Mouse (Mus musculus) C2C12 (cell line): ENCODE measurements around the gene Pip4k2c. TPM values are rescaled to one million over a fixed set of nuclear protein-coding genes. Genes with fewer than 3 reads are reported as not detected.
"Not testable (repeated sequence)": the region's sequence is repeated elsewhere in the genome, so short reads cannot be mapped to it uniquely, and the experiment has no call there.

Source experiments
- H3K27me3 ChIP-seq: one replicate; pipeline ENCODE4 v1.6.1; 2011; ENCODE audit not compliant: control insufficient read depth, insufficient read depth, insufficient read length
- H3K36me3 ChIP-seq: one replicate; pipeline ENCODE4 v1.6.1; 2011; ENCODE audit not compliant: control insufficient read depth, insufficient read depth
- H3K4me3 ChIP-seq: one replicate; pipeline ENCODE4 v1.5.1; 2011; ENCODE audit warnings: mild to moderate bottlenecking, control low read depth; ENCODE audit not compliant: poor library complexity, insufficient read depth, severe bottlenecking
- H3K79me2 ChIP-seq: one replicate; pipeline ENCODE4 v1.6.1; 2011; ENCODE audit not compliant: control insufficient read depth, insufficient read depth
- H3K79me3 ChIP-seq: one replicate; pipeline ENCODE4 v1.6.1; 2011; ENCODE audit warnings: low read depth, control low read depth
- H3ac ChIP-seq: one replicate; pipeline ENCODE3; 2011; ENCODE audit warnings: low read depth; ENCODE audit not compliant: control insufficient read depth, insufficient read length
- CEBPB ChIP-seq: IDR thresholded peaks from one replicate; pipeline ENCODE4 v1.6.1; 2011; ENCODE audit warnings: low read depth, mild to moderate bottlenecking, control low read depth, moderate library complexity
- CTCF ChIP-seq: IDR thresholded peaks from one replicate; pipeline ENCODE4 v1.5.1; 2011; ENCODE audit not compliant: control insufficient read depth, insufficient read depth, insufficient read length
- FOSL1 ChIP-seq: IDR thresholded peaks from one replicate; pipeline ENCODE4 v1.8.0; 2011; ENCODE audit warnings: mild to moderate bottlenecking, low read length; ENCODE audit not compliant: poor library complexity, insufficient read depth, severe bottlenecking
- MAX ChIP-seq: IDR thresholded peaks from one replicate; pipeline ENCODE4 v1.6.1; 2011; ENCODE audit warnings: mild to moderate bottlenecking, control low read depth
- MYOD1 ChIP-seq: IDR thresholded peaks from one replicate; pipeline ENCODE4 v1.6.1; 2011; ENCODE audit warnings: low read depth; ENCODE audit not compliant: control insufficient read depth, insufficient read length
- MYOG ChIP-seq: IDR thresholded peaks from one replicate; pipeline ENCODE4 v1.6.1; 2011; ENCODE audit not compliant: control insufficient read depth, insufficient read length; ENCODE audit errors: extremely low read depth
- USF1 ChIP-seq: IDR thresholded peaks from one replicate; pipeline ENCODE4 v1.6.1; 2011; ENCODE audit warnings: low read depth, mild to moderate bottlenecking, control low read depth, moderate library complexity
- polyA plus RNA-seq: library from polyadenylated mRNA; unstranded; fragments of >200 nt; fragmentation: generic; extraction: Trizol; gene quantifications from one replicate; pipeline ENCODE4 v1.2.1, GENCODE M21; 2012; ENCODE audit warnings: missing spikeins

Gene Pip4k2c
- polyA plus RNA-seq, 1 experiment = 25.8 TPM

- Histone ChIP-seq H3K27me3 (no peaks in the 10 kb centered on the region), H3K79me3 (no peaks in the 10 kb centered on the region), H3ac (no peak overlapping the region), H3K36me3 (no peaks in the 10 kb centered on the region), H3K79me2 (no peaks in the 10 kb centered on the region), H3K4me3 (peak overlapping the region; percentile 29)
- no peak for TF ChIP-seq FOSL1
- TF ChIP-seq USF1 = no peak
- TF ChIP-seq CTCF = no peak
- no peak for TF ChIP-seq CEBPB
- TF ChIP-seq MYOD1 = no peak
- no peak for TF ChIP-seq MAX
- no peak for TF ChIP-seq MYOG
These were observed 45.0 kb downstream of the Pip4k2c start for GRCm38 (mm10) chr10:127166404-127166715.

DNA sequence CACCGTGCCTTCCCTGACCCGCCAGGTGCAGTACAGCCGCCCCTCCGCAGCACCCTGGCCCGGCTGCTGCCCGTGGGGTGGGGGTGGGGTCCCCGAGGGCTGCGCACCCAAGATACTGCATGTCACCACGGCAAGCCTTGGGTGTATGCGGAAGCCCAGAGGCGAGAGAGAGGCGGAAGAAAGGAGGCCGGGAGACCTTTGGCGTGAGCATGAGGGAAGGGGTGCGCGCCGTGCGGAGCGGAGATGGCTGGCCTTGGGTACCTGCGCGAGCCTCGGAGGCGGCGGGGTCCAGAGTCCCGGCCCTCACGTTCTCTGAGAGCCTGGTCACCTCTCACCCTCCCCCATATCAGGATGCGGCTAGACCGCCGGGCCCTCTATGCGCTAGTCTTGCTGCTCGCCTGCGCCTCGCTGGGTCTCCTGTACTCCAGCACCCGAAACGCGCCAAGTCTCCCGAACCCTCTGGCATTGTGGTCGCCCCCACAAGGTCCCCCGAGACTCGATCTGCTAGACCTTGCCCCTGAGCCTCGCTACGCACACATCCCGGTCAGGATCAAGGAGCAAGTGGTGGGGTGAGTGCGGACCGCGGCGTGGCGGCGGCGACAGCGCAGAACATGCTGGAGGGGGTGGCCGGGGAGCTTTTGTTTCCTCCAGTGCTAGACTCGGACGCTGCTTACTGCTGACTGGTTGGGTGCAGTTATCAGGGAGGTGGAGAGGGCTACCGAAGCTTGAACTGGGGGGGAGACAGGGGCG lies 45.6 kb downstream of the Pip4k2c start:
- no peak for TF ChIP-seq USF1
- no peak for TF ChIP-seq CTCF
- no peak for TF ChIP-seq MYOG
- TF ChIP-seq MYOD1 = no peak
- no peak for TF ChIP-seq FOSL1
- no peak for TF ChIP-seq MAX
- no peak for TF ChIP-seq CEBPB
- no peaks in the 10 kb centered on the region for H3K79me3 ChIP-seq
- H3K4me3 ChIP-seq = peak overlapping the region; percentile 29
- H3K27me3 ChIP-seq = no peaks in the 10 kb centered on the region
- peak overlapping the region; percentile 57 for H3ac ChIP-seq
- no peaks in the 10 kb centered on the region for H3K36me3 ChIP-seq
- H3K79me2 ChIP-seq = no peaks in the 10 kb centered on the region

- no peaks in the 10 kb centered on the region for H3K36me3 ChIP-seq
- H3K79me3 ChIP-seq = no peaks in the 10 kb centered on the region
- H3K4me3 ChIP-seq = peak overlapping the region; percentile 29
- no peaks in the 10 kb centered on the region for H3K79me2 ChIP-seq
- peak overlapping the region; percentile 57 for H3ac ChIP-seq
- H3K27me3 ChIP-seq = no peaks in the 10 kb centered on the region
- no peak for TF ChIP-seq CEBPB
- TF ChIP-seq CTCF = no peak
- no peak for TF ChIP-seq MYOD1
- no peak for TF ChIP-seq MYOG
- TF ChIP-seq MAX = no peak
- no peak for TF ChIP-seq FOSL1
- TF ChIP-seq USF1 = no peak
These were observed 46.1 kb downstream of the Pip4k2c start for GRCm38 (mm10) chr10:127165354-127165653.

DNA sequence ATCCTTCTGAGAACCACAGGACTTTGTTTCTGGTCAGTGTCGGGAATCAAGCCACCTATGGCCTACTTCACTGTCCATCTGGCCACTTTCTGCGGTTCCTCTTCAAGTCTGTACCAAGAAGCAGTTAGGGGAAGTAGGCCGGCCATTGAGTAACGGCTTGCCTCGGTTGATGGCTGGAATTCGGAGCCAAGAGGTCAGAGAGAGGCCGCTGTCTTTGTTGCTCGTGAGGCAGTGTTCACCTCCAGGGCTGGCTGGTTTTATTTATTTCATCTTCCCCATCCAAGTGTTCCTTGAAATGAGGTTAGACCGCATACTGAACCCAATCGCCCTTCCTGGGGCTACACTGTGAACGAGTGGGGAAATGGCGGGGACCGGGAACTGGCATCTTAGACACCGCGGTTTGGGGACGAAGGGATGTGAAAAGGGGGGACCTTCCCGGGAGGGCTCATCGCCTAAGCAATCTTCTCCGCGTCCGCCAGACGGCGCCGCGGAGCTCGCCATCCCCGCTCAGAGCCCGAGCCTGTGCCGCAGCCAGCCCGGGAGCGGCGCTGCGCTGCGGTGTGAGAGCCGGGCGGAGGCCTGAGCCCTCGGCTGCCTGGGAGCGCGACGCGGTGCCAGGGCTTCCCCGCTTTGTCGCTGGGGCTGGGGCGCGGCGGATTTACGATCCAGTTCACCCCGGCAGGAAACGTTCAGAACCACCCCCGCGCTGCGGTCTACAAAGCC lies 46.6 kb downstream of the Pip4k2c start, which contains the start of gene B4galnt1:
TSS of gene B4galnt1 (plus strand) at position 595 of the 723 bp plus-strand sequence.
- Histone ChIP-seq H3K36me3 (no peaks in the 10 kb centered on the region), H3K4me3 (peak within 1 kb of the TSS; percentile 29), H3K27me3 (no peaks in the 10 kb centered on the region), H3K79me3 (no peaks in the 10 kb centered on the region), H3ac (peak within 1 kb of the TSS; percentile 57), H3K79me2 (no peaks in the 10 kb centered on the region)
- TF ChIP-seq CTCF = peak; percentile 98
- TF ChIP-seq USF1 = no peak

DNA sequence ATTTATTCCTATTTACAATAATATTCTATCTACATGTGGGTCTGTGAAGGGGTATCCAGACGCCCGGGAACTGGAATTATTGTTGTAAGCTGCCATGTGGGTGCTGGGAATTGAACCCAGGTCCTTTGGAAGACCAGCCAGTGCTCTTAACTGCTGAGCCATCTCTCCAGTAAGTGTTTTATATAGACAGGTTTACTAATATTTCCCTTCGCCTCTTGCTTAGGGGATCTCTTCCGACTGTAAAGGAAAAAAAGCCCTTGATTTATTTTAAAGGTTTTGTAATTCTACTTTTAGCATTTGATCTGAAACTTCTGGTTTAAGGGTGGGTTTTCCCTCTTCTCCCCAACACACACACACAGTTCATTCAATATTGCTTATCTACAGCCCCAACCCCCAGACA lies 47.2 kb downstream of the Pip4k2c start:
- no peak for TF ChIP-seq MAX
- H3K79me3 ChIP-seq = no peaks in the 10 kb centered on the region
- H3ac ChIP-seq = no peak overlapping the region
- no peak overlapping the region for H3K4me3 ChIP-seq
- no peaks in the 10 kb centered on the region for H3K79me2 ChIP-seq
- no peaks in the 10 kb centered on the region for H3K27me3 ChIP-seq
- H3K36me3 ChIP-seq = no peaks in the 10 kb centered on the region

DNA sequence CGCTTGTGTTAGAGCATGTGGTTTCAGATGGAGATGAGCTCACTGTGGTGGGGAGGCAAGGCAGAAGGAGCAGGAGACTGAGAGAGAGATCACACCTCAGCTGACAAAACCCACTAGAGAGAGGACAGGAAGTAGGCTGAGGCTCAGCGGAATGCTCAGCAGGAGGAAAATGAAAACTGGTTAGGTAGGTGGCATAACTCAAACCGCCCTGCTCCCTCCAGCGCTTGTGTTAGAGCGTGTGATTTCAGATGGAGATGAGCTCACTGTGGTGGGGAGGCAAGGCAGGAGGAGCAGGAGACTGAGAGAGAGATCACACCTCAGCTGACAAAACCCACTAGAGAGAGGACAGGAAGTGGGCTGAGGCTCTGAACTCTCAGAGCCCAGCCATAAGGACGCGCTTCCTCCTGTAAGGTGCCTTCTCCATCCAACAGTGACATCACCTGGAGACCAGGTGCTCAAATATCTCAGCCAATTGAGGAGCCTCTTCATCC lies 48.6 kb downstream of the Pip4k2c start:
- H3K27me3 ChIP-seq, H3K36me3 ChIP-seq, H3K79me2 ChIP-seq, H3ac ChIP-seq, H3K79me3 ChIP-seq, H3K4me3 ChIP-seq: not testable (repeated sequence)
